Mouse (Mus musculus) limb, embryonic 14.5 days (tissue): ENCODE results near the gene Dkk3. TPM values are rescaled to one million over a fixed set of nuclear protein-coding genes. Genes with fewer than 3 reads are reported as not detected.

Source experiments
- ATAC-seq: fragments of 200-750 bp; cut with Nextera tagmentation; 2 replicates; pipeline ENCODE4 v1.8.0; 2017; ENCODE audit warnings: low read depth, moderate number of reproducible peaks, moderate TSS enrichment; ENCODE audit not compliant: low FRiP score
- DNase-seq: peaks from one replicate; pipeline ENCODE4 v3.0.0-alpha.2; 2015; ENCODE audit warnings: low spot score
- H3K27ac ChIP-seq: fragments of 300-500 bp; sonication (generic); replicated peaks from 2 replicates; pipeline ENCODE4 v1.5.1; 2014; ENCODE audit warnings: low read depth, mild to moderate bottlenecking, low read length, moderate library complexity, mixed read lengths
- H3K27me3 ChIP-seq: fragments of 300-500 bp; sonication (generic); 2 replicates; pipeline ENCODE4 v1.6.1; 2014; ENCODE audit warnings: low read length, mixed read lengths; ENCODE audit not compliant: control insufficient read depth, insufficient read depth
- H3K36me3 ChIP-seq: fragments of 300-500 bp; sonication (generic); 2 replicates; pipeline ENCODE4 v1.6.1; 2014; ENCODE audit warnings: mild to moderate bottlenecking, low read length, moderate library complexity, mixed read lengths; ENCODE audit not compliant: control insufficient read depth, insufficient read depth
- H3K4me1 ChIP-seq: fragments of 300-500 bp; sonication (generic); 2 replicates; pipeline ENCODE4 v1.6.1; 2014; ENCODE audit warnings: antibody characterized with exemption, low read length, mixed read lengths; ENCODE audit not compliant: control insufficient read depth, insufficient read depth
- H3K4me2 ChIP-seq: fragments of 300-500 bp; sonication (generic); replicated peaks from 2 replicates; pipeline ENCODE4 v1.6.1; 2014; ENCODE audit warnings: low read depth, mild to moderate bottlenecking, low read length, moderate library complexity; ENCODE audit not compliant: severe bottlenecking
- H3K4me3 ChIP-seq: fragments of 300-500 bp; sonication (generic); replicated peaks from 2 replicates; pipeline ENCODE4 v1.5.1; 2014; ENCODE audit warnings: low read length
- H3K9ac ChIP-seq: fragments of 300-500 bp; sonication (generic); 2 replicates; pipeline ENCODE4 v1.6.1; 2014; ENCODE audit warnings: mild to moderate bottlenecking, low read depth, low read length, moderate library complexity; ENCODE audit not compliant: severe bottlenecking
- H3K9me3 ChIP-seq: fragments of 300-500 bp; sonication (generic); 2 replicates; pipeline ENCODE4 v1.6.1; 2016; ENCODE audit warnings: low read length; ENCODE audit not compliant: control insufficient read depth
- POLR2A ChIP-seq: fragments of 200-500 bp; IDR thresholded peaks from 2 replicates; pipeline ENCODE4 v1.8.0; 2012; ENCODE audit warnings: inconsistent platforms, mild to moderate bottlenecking, moderate library complexity, borderline replicate concordance; ENCODE audit not compliant: insufficient read depth, insufficient read length; ENCODE audit errors: extremely low read depth
- WGBS: fragments of 180-500 bp; shearing (Covaris S2); extraction: QIAGEN DNeasy Blood & Tissue Kit; methylation state at CpG from one replicate; pipeline ENCODE4 v1.1.7; 2014; 5-methylcytosine and 5-hydroxymethylcytosine counted together
- polyA plus RNA-seq, 2 experiments: library from polyadenylated mRNA; depleted of rRNA in 1 of 2; stranded (reverse) in 1 of 2; unstranded in 1 of 2; fragments of >200 nt; fragmentation: Nextera tagmentation in 1 of 2; extraction: Ambion mirVana in 1 of 2; gene quantifications; 2 replicates each; pipeline versions ENCODE4 v1.2.1 to v1.2.3; 2012 to 2014

Gene Dkk3
- polyA plus RNA-seq, 2 experiments: 37.9 to 62.6 TPM

DNA sequence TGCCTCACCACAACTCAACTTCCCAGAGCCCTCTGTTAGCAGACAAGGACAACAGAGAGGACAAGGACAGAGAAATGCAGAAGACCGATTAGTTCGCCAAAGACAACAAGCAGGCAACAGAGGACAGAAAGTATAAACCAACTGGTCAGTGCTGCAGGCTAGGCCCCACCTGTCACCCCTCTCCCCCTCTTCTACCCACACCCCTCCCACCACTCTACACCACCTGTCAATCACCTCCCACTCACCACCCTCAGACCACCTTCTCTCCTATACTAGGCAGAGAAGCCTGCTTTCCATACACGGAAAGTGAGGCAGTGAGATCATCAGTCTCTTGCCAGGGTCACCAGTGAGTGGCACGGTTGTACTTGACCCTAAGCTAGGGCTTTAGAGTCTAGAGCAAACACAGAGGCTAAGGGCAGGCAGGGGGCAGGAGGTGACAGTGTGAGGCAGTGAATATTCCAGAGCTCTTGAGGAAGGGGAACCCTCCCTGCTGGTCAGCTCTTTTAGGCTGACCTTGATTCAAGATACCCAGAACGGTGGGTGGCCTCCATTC is 31.7 kb downstream of the Dkk3 start:
- Histone ChIP-seq H3K4me1 (peaks cover 18% of the 10 kb centered on the region), H3K4me3 (no peak overlapping the region), H3K36me3 (no peaks in the 10 kb centered on the region), H3K9me3 (no peaks in the 10 kb centered on the region), H3K4me2 (no peak overlapping the region), H3K27ac (no peak overlapping the region), H3K9ac (no peak overlapping the region), H3K27me3 (no peaks in the 10 kb centered on the region)
- no peak for TF ChIP-seq POLR2A
- ATAC-seq (no peak), DNase-seq (no peak)
- WGBS: 84% methylated on average over 5 of the region's 5 CpGs

DNA sequence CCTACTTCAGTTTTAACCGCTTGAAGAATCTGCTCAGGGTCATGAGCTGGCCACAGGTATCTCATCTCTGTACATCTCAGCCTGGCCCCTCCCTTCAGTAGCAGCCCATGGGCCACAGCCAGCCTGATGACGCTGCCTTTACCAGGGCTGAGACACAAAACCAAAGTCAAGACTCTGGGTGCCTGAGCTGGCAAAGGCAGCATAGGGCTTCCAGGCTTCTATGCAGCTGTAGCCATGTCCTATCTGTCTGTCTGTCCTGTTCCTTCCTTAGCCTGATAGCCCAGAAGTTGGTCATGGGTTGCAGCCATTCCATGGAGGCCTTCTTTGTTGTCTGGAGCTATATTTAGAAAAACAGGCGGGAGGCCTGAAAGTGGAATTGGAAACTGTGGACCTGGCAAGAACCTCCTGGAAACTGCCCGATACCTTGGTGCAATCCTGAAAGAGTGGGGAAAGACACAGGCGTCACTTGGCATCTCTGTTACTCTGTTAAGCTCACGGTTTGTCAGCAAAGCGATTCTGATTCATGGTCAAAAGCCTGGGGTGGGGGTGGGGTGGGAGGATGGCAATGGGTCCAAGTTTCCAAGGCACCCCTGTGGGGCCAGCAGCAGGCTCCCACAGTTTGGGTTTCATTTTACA is 33.1 kb downstream of the Dkk3 start:
- no peak for TF ChIP-seq POLR2A

DNA sequence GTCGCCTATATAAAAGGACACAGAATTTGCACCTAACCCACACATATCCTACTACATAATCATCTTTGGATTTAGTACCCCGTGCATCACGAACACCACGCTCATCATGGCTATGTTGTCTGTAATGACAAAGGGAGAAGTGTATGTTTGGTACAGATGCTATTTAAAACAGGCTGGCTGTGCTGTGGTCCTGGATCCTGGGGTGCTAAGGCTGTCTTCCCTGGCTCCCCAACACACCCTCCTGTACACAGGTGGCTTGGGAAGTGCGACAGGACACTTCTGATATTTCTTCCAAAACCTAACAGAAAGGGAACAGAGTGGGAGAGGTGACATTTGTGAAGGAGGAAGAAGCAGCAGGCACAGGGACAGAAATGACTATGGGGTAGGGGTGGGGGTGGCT is 35.2 kb downstream of the Dkk3 start:
- Histone ChIP-seq H3K9ac (no peak overlapping the region), H3K4me3 (no peak overlapping the region), H3K9me3 (no peaks in the 10 kb centered on the region), H3K27ac (no peak overlapping the region), H3K36me3 (peaks cover 23% of the 10 kb centered on the region), H3K4me1 (peaks cover 30% of the 10 kb centered on the region), H3K27me3 (no peaks in the 10 kb centered on the region), H3K4me2 (no peak overlapping the region)
- no peak for DNase-seq
- WGBS: 92% methylated on average over 5 of the region's 5 CpGs
- no peak for ATAC-seq
- TF ChIP-seq POLR2A: no peak

More for the DNA sequence above, 33.1 kb downstream of the Dkk3 start:
- Histone ChIP-seq H3K4me1 (peaks cover 32% of the 10 kb centered on the region), H3K9ac (no peak overlapping the region), H3K27ac (no peak overlapping the region), H3K4me2 (no peak overlapping the region), H3K36me3 (peaks cover 5% of the 10 kb centered on the region; the same call in 1 of the 2 replicates), H3K4me3 (no peak overlapping the region), H3K27me3 (no peaks in the 10 kb centered on the region), H3K9me3 (no peaks in the 10 kb centered on the region)
- no peak for ATAC-seq
- DNase-seq: no peak
- WGBS: 73% methylated on average over 7 of the region's 7 CpGs

DNA sequence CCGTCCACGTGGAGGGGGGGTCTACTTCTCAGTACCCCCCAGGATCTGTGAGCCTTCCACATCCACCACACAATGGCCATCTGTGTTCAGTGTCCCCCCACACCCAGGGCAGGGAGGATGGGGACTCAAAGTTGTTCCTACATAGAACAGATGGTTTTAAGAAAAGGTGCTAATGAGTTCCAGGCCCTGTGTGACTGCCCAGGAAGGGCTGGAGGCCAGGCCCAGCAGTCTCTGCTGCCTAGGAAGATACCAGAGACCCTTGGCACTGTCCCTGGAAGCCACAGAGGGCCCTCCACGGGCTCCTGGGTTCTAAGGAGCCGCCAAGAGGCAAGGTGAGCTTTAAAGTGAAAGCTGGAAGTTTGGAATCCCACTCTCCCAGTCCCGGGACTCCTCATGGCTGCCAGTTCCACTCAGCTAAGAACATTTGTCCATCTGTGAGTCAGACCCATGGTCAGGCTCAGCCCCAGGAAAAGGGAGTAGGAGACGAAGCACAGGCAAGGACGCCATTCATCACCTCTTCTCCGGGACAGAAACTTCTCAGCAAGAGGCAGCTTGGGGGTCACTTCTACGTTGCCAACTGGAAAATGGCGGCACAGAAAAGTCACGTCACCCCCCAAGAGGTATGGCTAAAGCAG is 36.9 kb downstream of the Dkk3 start:
- no peak for TF ChIP-seq POLR2A
- H3K9ac ChIP-seq: no peak overlapping the region
- H3K9me3 ChIP-seq: no peaks in the 10 kb centered on the region
- WGBS: 49% methylated on average over 11 of the region's 11 CpGs
- no peak overlapping the region for H3K27ac ChIP-seq
- peaks cover 23% of the 10 kb centered on the region for H3K36me3 ChIP-seq
- H3K4me1 ChIP-seq: peaks cover 21% of the 10 kb centered on the region
- H3K4me2 ChIP-seq: no peak overlapping the region
- no peak for DNase-seq
- no peak for ATAC-seq
- no peaks in the 10 kb centered on the region for H3K27me3 ChIP-seq
- H3K4me3 ChIP-seq: no peak overlapping the region

DNA sequence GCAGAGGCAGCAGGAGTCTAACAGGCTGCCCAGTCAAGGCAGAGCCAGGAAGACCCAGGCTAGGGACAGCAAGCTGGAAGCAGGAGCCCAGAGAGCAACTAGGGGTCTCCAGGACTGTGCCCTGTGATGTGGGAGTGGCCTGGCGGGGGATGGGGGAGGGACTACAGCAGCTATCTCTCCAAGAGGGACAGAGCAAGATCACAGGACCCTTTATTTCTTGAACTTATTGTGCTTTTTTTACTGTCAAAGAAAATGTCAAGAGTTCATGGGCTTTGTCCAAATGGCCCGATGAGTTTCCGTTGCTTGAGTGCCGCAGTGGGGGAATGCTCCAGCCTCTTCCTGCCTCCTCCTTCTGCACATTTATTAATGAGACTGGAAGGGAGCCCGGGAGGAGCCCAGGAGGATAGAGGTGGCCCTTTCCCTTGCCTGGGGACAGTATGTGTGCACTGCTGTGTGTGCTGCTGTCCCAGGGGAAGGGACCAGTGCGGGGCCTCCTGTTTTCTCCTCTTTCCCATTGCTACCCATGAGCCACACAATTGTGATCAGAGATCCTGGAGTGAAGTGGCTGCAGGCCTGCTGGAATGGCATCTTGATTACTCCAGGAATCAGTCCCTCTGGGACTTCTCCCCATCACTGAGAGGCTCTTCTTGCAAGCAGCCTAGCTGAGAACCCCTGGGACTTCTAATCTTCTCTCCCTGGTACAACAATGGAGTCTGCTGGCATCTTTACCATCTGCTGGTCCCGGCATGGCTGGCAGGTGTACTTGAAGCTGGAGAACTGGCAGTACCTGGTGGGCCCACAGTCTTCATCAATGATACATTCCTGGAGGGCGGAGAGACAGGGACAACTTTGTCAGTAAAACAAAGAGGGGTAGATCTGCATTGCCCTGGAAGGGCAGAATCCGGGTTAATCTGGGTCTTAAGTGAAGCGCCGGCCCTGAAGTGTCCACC is 37.7 kb downstream of the Dkk3 start:
- H3K4me3 ChIP-seq: no peak overlapping the region
- no peak overlapping the region for H3K4me2 ChIP-seq
- H3K27ac ChIP-seq: no peak overlapping the region
- H3K4me1 ChIP-seq: peaks cover 21% of the 10 kb centered on the region
- no peak for TF ChIP-seq POLR2A
- H3K27me3 ChIP-seq: no peaks in the 10 kb centered on the region
- H3K36me3 ChIP-seq: peaks cover 23% of the 10 kb centered on the region
- no peaks in the 10 kb centered on the region for H3K9me3 ChIP-seq
- no peak for DNase-seq
- no peak for ATAC-seq
- no peak overlapping the region for H3K9ac ChIP-seq
- WGBS: 52% methylated on average over 11 of the region's 11 CpGs
